Mouse (Mus musculus) liver, embryonic 14.5 days (tissue): ENCODE results near the gene Tfdp1. TPM values are rescaled to one million over a fixed set of nuclear protein-coding genes. Genes with fewer than 3 reads are reported as not detected.

Source experiments
- ATAC-seq: fragments of 200-750 bp; cut with Nextera tagmentation; 2 replicates; pipeline ENCODE4 v1.8.0; 2017; ENCODE audit warnings: moderate number of reproducible peaks, mild to moderate bottlenecking, moderate library complexity; ENCODE audit not compliant: insufficient read depth
- DNase-seq, 3 experiments: peaks; one replicate each; pipeline ENCODE4 v3.0.0-alpha.2; 2012 to 2013; ENCODE audit warnings: low read depth in 3 of 3, low spot score in 3 of 3
- H3K27ac ChIP-seq: fragments of 300-500 bp; sonication (generic); 2 replicates; pipeline ENCODE4 v1.5.1; 2014; ENCODE audit warnings: moderate library complexity, mild to moderate bottlenecking, control low read depth, inconsistent platforms
- H3K27me3 ChIP-seq: fragments of 300-500 bp; sonication (generic); 2 replicates; pipeline ENCODE4 v1.6.1; 2014; ENCODE audit warnings: mild to moderate bottlenecking, low read length, moderate library complexity; ENCODE audit not compliant: control insufficient read depth, insufficient read depth
- H3K36me3 ChIP-seq: fragments of 300-500 bp; sonication (generic); replicated peaks from 2 replicates; pipeline ENCODE4 v1.6.1; 2014; ENCODE audit warnings: low read depth; ENCODE audit not compliant: control insufficient read depth, insufficient read depth
- H3K4me1 ChIP-seq, 2 experiments: fragments of 200-500 bp in 1 of 2; fragments of 300-500 bp in 1 of 2; sonication (generic) in 1 of 2; replicated peaks; 2 replicates each; pipeline ENCODE4 v1.6.1; 2012 to 2014; ENCODE audit warnings: antibody characterized with exemption in 1 of 2, inconsistent platforms in 1 of 2, low read length in 1 of 2; ENCODE audit not compliant: control insufficient read depth in 2 of 2, insufficient read depth in 2 of 2
- H3K4me2 ChIP-seq: fragments of 300-500 bp; sonication (generic); 2 replicates; pipeline ENCODE4 v1.6.1; 2014; ENCODE audit warnings: low read depth, mild to moderate bottlenecking, control low read depth, moderate library complexity
- H3K4me3 ChIP-seq, 2 experiments: fragments of 200-500 bp in 1 of 2; fragments of 300-500 bp in 1 of 2; sonication (generic) in 1 of 2; 2 replicates each; pipeline ENCODE4 v1.5.1; 2012 to 2014; ENCODE audit warnings: low read depth in 2 of 2, low read length in 2 of 2, mild to moderate bottlenecking in 2 of 2, control low read depth in 1 of 2, inconsistent platforms in 1 of 2, moderate library complexity in 1 of 2; ENCODE audit not compliant: insufficient read depth in 1 of 2
- H3K9ac ChIP-seq: fragments of 300-500 bp; sonication (generic); replicated peaks from 2 replicates; pipeline ENCODE4 v1.6.1; 2014; ENCODE audit warnings: mild to moderate bottlenecking, control low read depth, moderate library complexity
- H3K9me3 ChIP-seq: fragments of 300-500 bp; sonication (generic); 2 replicates; pipeline ENCODE4 v1.6.1; 2016; ENCODE audit warnings: low read length, mixed read lengths; ENCODE audit not compliant: control insufficient read depth
- CTCF ChIP-seq: IDR thresholded peaks from 2 replicates; pipeline ENCODE4 v1.5.1; 2016; ENCODE audit warnings: antibody characterized with exemption, low read depth, control low read depth
- EP300 ChIP-seq: IDR thresholded peaks from 2 replicates; pipeline ENCODE4 v1.6.1; 2016; ENCODE audit warnings: antibody characterized with exemption, low read depth
- WGBS: fragments of 180-500 bp; shearing (Covaris S2); extraction: QIAGEN DNeasy Blood & Tissue Kit; methylation state at CpG from one replicate; pipeline ENCODE4 v1.1.7; 2014; ENCODE audit not compliant: insufficient replicate concordance; 5-methylcytosine and 5-hydroxymethylcytosine counted together
- polyA plus RNA-seq, 2 experiments: library from polyadenylated mRNA; depleted of rRNA in 1 of 2; stranded (reverse) in 1 of 2; unstranded in 1 of 2; fragments of >200 nt; fragmentation: Nextera tagmentation in 1 of 2; extraction: Ambion mirVana in 1 of 2; gene quantifications; 2 replicates each; pipeline versions ENCODE4 v1.2.1 to v1.2.3; 2012 to 2014

The Tfdp1 gene
- polyA plus RNA-seq, 2 experiments: 90.1 to 108 TPM

DNA sequence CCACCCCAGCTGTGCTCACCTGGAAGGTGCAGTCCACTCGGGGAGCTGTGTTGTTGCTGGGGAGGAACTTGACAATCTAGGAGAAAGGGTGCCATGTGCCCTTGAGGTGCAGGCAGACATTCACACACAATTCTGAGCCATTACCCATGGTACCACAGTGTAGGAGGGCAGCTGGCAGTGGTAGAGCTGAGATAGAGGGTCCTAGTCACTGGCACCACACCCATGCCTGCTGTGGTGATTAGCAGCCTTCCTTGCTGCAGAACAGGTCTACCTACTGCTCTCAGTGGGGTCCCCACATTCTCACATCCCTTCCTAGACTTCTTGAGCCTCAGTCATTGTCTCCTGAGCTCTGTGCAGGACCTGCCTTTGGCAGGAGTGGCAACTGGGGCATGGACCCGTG lies 50.2 kb downstream of the Tfdp1 start:
- H3K4me1 ChIP-seq: peaks cover 0 to 2% of the 10 kb centered on the region in 2 experiments; a peak in 1 of 4 replicates
- H3K27me3 ChIP-seq: no peaks in the 10 kb centered on the region
- no peaks in the 10 kb centered on the region for H3K9me3 ChIP-seq
- no peak overlapping the region for H3K4me2 ChIP-seq
- ATAC-seq: no peak
- no peak overlapping the region for H3K27ac ChIP-seq
- 52% methylated on average over 2 of the region's 2 CpGs for WGBS
- DNase-seq: no peak
- H3K36me3 ChIP-seq: no peaks in the 10 kb centered on the region
- TF ChIP-seq EP300: no peak
- no peak for TF ChIP-seq CTCF
- no peak overlapping the region for H3K4me3 ChIP-seq
- H3K9ac ChIP-seq: no peak overlapping the region

DNA sequence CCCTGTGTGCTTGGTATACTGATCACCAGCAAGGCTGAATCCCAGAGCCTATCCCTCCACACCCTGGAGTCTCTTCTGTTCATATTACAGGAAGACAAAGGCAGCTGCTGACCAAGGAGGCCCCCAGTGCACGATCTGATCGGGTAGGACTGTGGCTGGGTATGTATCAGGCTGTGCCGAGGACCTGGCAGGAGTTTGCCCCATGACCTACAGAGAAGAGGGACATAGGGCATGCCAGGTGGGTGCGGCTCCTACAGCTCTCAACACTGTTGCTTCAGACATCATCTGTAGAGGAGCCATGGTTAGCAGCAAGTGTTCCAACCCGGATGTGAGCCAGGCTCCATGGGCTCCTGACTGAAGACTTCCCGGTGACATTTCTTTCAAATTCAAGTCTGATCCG lies 55.3 kb downstream of the Tfdp1 start:
- DNase-seq (no peak), ATAC-seq (no peak)
- no peaks in the 10 kb centered on the region for H3K4me1 ChIP-seq
- H3K27ac ChIP-seq: no peak overlapping the region
- H3K9me3 ChIP-seq: no peaks in the 10 kb centered on the region
- TF ChIP-seq EP300: no peak
- no peak for TF ChIP-seq CTCF
- no peak overlapping the region for H3K4me3 ChIP-seq
- H3K9ac ChIP-seq: no peak overlapping the region
- no peaks in the 10 kb centered on the region for H3K27me3 ChIP-seq
- H3K4me2 ChIP-seq: no peak overlapping the region
- 71% methylated on average over 7 of the region's 7 CpGs for WGBS
- H3K36me3 ChIP-seq: no peaks in the 10 kb centered on the region

DNA sequence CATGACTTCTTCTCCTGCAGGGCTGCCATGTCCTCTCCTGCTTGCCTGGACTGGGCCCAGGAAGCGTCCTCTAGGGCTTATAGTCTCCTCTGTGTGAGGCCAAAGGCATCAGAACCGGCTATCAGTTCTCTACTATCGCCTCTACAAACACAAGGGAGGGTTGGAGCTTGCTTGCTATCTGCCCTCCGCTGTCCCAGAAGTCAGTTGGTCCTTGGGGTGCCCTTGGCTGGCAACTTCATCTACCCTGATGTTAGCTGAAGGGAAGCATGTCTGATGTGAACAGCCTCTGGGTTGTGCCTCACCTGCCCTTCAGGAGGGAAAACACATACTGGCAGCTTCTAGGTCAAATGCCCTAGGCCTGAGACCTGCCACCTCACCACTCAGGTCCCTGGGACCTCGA lies 58.2 kb downstream of the Tfdp1 start, which contains the start of gene Atp4b:
Gene Atp4b, minus strand, starts transcription at position 101 of the 400 bp plus-strand sequence.
- Histone ChIP-seq H3K27ac (no peak within 1 kb of the TSS), H3K4me3 (no peak within 1 kb of the TSS), H3K9me3 (no peaks in the 10 kb centered on the region), H3K9ac (no peak within 1 kb of the TSS), H3K4me2 (no peak within 1 kb of the TSS), H3K27me3 (no peaks in the 10 kb centered on the region), H3K36me3 (no peaks in the 10 kb centered on the region), H3K4me1 (no peaks in the 10 kb centered on the region)
- ATAC-seq (no peak), DNase-seq (no peak)
- TF ChIP-seq CTCF (no peak), EP300 (no peak)
- 59% methylated on average over 5 of the region's 5 CpGs for WGBS

DNA sequence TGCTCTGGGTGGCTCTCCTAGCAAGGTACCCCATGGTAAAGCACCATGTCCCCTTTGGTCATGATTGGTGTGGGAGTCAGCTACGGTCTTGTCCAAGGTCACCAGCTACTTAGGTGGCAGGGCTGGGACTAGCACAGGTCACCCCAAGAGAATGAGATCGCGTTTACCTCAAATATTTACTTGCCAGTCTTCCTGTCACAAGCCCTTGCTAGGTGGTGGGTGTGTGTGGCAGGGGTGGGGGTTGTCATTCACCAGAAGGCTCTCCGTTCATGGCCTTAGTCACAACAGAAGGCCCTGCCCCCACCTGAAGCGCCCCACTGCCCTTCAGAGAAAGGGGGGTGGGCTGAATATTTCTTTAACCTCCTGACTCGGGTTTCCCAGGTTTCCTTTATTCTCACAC lies 65.0 kb downstream of the Tfdp1 start:
- Histone ChIP-seq H3K27ac (no peak overlapping the region), H3K9ac (no peak overlapping the region), H3K4me1 (peaks cover 0 to 1% of the 10 kb centered on the region in 2 experiments; a peak in 1 of 4 replicates), H3K4me3 (no peak overlapping the region), H3K9me3 (no peaks in the 10 kb centered on the region), H3K36me3 (no peaks in the 10 kb centered on the region), H3K4me2 (no peak overlapping the region), H3K27me3 (no peaks in the 10 kb centered on the region)
- 44% methylated on average over 6 of the region's 6 CpGs for WGBS
- ATAC-seq (no peak), DNase-seq (no peak)
- TF ChIP-seq CTCF (no peak), EP300 (no peak)

DNA sequence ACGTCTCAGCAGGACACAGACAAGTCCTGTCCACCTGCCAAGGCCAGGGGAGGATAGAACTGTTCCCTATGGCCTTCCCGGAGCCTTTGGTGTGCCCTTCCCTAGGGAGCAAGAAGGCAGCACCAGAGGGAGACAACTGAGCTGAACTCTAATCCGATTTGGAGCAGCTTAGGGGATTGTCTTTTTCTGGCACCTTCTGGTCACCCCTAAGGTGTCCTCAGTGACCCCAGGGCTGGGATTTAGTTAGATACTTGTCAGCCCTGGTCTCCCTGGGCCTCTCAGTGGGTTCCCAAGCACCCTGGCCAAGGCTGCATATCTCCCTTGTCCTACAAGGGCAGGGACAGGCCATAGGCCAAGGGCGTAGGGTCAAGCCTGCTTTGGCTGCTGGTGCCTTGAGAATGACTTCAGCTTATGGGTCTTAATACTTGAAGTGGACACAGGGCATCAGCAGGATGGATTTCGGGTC lies 66.1 kb downstream of the Tfdp1 start, which contains the start of gene Grk1:
Gene Grk1, plus strand, starts transcription at position 416 of the 466 bp plus-strand sequence.
- no peak within 1 kb of the TSS for H3K9ac ChIP-seq
- DNase-seq (no peak), ATAC-seq (no peak)
- H3K4me1 ChIP-seq: peaks cover 0 to 1% of the 10 kb centered on the region in 2 experiments; a peak in 1 of 4 replicates
- no peak for TF ChIP-seq CTCF
- no peak for TF ChIP-seq EP300
- H3K9me3 ChIP-seq: no peaks in the 10 kb centered on the region
- H3K27ac ChIP-seq: no peak within 1 kb of the TSS
- H3K36me3 ChIP-seq: no peaks in the 10 kb centered on the region
- H3K27me3 ChIP-seq: no peaks in the 10 kb centered on the region
- WGBS: 56% methylated on average over 5 of the region's 5 CpGs
- no peak within 1 kb of the TSS for H3K4me2 ChIP-seq
- H3K4me3 ChIP-seq: no peak within 1 kb of the TSS
